Mouse (Mus musculus): ENCODE measurements around the gene Socs2.

GRCm38 (mm10) chr10:95347776-95348175, 69.2 kb downstream of the Socs2 start:
- TF ChIP-seq CTCF (IDR thresholded peaks at IDR 0.05; ENCODE audit: borderline replicate concordance, extremely low read depth, insufficient read depth, insufficient read length): no peak
- no peak for TF ChIP-seq POLR2A (IDR thresholded peaks at IDR 0.05; ENCODE audit: borderline replicate concordance, extremely low read depth, insufficient read depth, insufficient read length, poor library complexity, severe bottlenecking)
